Comparison of ENCODE assay signal across 8 mouse cellular contexts in genomic region chr10:14705072-14706066, GRCm38 (mm10). TPM values are rescaled to one million over a fixed set of nuclear protein-coding genes. Genes with fewer than 3 reads are reported as not detected.
DNase-seq lines count a peak whose midpoint lies in the region; ATAC-seq and TF ChIP-seq lines count a peak whose summit lies in the region.

Vta1 (minus strand) TSS chr10:14705560.
Nmbr (plus strand) TSS chr10:14705591.

- H3K4me3 ChIP-seq in bone marrow macrophage, adult 2 months (ENCODE audit: insufficient read depth, low read length), result peak within 1 kb of the TSS; percentile 98
- peak within 1 kb of the TSS; percentile 93 for H3K4me3 ChIP-seq in embryonic fibroblast, embryonic 13.5 days (ENCODE audit: insufficient read depth, low read length)
- H3K4me3 ChIP-seq in kidney, embryonic 14.5 days (ENCODE audit: low read length), result peak within 1 kb of the TSS; percentile 97
- peak within 1 kb of the TSS; percentile 94 for H3K4me3 ChIP-seq in limb, embryonic 15.5 days

- peak; percentile 95 for DNase-seq in A20 (ENCODE audit: low read depth, low spot score)
- DNase-seq in heart, adult 9 months (ENCODE audit: low spot score in 2 of 2), result peak; percentile 96 to 99
- peak; percentile 91 for DNase-seq in monocyte, adult 2 months (ENCODE audit: low read depth in 1 of 2, low spot score in 2 of 2)
- peak; percentile 97 to 98 for DNase-seq in spleen, postnatal 36 days (ENCODE audit: low spot score in 2 of 2)

- H3K36me3 ChIP-seq in kidney, embryonic 14.5 days (ENCODE audit: control insufficient read depth, insufficient read depth, low read length), result no peaks in the 10 kb centered on the region
- no peaks in the 10 kb centered on the region for H3K36me3 ChIP-seq in limb, embryonic 15.5 days

- peak within 1 kb of the TSS; percentile 42 for H3K27ac ChIP-seq in bone marrow macrophage, adult 2 months (ENCODE audit: insufficient read depth, low read depth, low read length)
- no peak within 1 kb of the TSS; the same call in 1 of the 2 replicates for H3K27ac ChIP-seq in embryonic fibroblast, embryonic 13.5 days (ENCODE audit: insufficient read depth, low read length)
- peak within 1 kb of the TSS; percentile 61; the same call in 1 of the 2 replicates for H3K27ac ChIP-seq in kidney, embryonic 14.5 days (ENCODE audit: low read depth, low read length)
- peak within 1 kb of the TSS; percentile 74 for H3K27ac ChIP-seq in limb, embryonic 15.5 days

- no peaks in the 10 kb centered on the region for H3K9me3 ChIP-seq in kidney, embryonic 14.5 days (ENCODE audit: control insufficient read depth, low read length)
- no peaks in the 10 kb centered on the region for H3K9me3 ChIP-seq in limb, embryonic 15.5 days

- peak; percentile 98 for ATAC-seq in kidney, embryonic 14.5 days (ENCODE audit: low FRiP score, low TSS enrichment)
- ATAC-seq in limb, embryonic 15.5 days (ENCODE audit: insufficient number of reproducible peaks, low FRiP score, low TSS enrichment, low read depth), result peak; percentile 92

- no peak for TF ChIP-seq POLR2A in bone marrow macrophage, adult 2 months (IDR thresholded peaks at IDR 0.05; ENCODE audit: borderline replicate concordance, low read depth, low read length)
- peak; percentile 59; the same call in 1 of the 2 replicates for TF ChIP-seq POLR2A in embryonic fibroblast, embryonic 13.5 days (IDR thresholded peaks at IDR 0.05; ENCODE audit: low read depth, low read length)

- TF ChIP-seq CTCF in bone marrow macrophage, adult 2 months (IDR thresholded peaks at IDR 0.05; ENCODE audit: low read depth, low read length), result peak; percentile 86
- TF ChIP-seq CTCF in embryonic fibroblast, embryonic 13.5 days (IDR thresholded peaks at IDR 0.05; ENCODE audit: borderline replicate concordance, insufficient read depth, low read length), result peak; percentile 47; the same call in 1 of the 2 replicates

- peak within 1 kb of the TSS; percentile 84 for H3K9ac ChIP-seq in kidney, embryonic 14.5 days (ENCODE audit: low read depth, low read length)
- H3K9ac ChIP-seq in limb, embryonic 15.5 days, result peak within 1 kb of the TSS; percentile 77

- under 1% methylated on average over 50 of the region's 50 CpGs for WGBS in kidney, embryonic 14.5 days
- WGBS in limb, embryonic 15.5 days, result under 1% methylated on average over 46 of the region's 50 CpGs

- no peaks in the 10 kb centered on the region for H3K27me3 ChIP-seq in kidney, embryonic 14.5 days (ENCODE audit: control insufficient read depth, insufficient read depth, low read length)
- H3K27me3 ChIP-seq in limb, embryonic 15.5 days, result no peaks in the 10 kb centered on the region

- peaks cover 10% of the 10 kb centered on the region for H3K4me1 ChIP-seq in bone marrow macrophage, adult 2 months (ENCODE audit: control insufficient read depth, insufficient read depth, low read length)
- H3K4me1 ChIP-seq in embryonic fibroblast, embryonic 13.5 days (ENCODE audit: control insufficient read depth, insufficient read depth, low read length), result no peaks in the 10 kb centered on the region; the same call in 1 of the 2 replicates
- peaks cover 12% of the 10 kb centered on the region for H3K4me1 ChIP-seq in kidney, embryonic 14.5 days (ENCODE audit: control insufficient read depth, insufficient read depth, low read length)
- H3K4me1 ChIP-seq in limb, embryonic 15.5 days, result peaks cover 13% of the 10 kb centered on the region; the same call in 1 of the 2 replicates

- peak within 1 kb of the TSS; percentile 75 for H3K4me2 ChIP-seq in kidney, embryonic 14.5 days (replicated peaks; ENCODE audit: low read depth, low read length)
- H3K4me2 ChIP-seq in limb, embryonic 15.5 days, result peak within 1 kb of the TSS; percentile 50

RNA-seq across cellular contexts. Expression of gene Vta1, which starts in this region (rescaled TPM):
- polyA plus RNA-seq in bone marrow macrophage, adult 2 months (2012; ENCODE audit: insufficient read depth, insufficient read length, missing spikeins), result 54.2 and 57.3 TPM in 2 replicates
- 78.9 and 79.9 TPM in 2 replicates for polyA plus RNA-seq in embryonic fibroblast, embryonic 13.5 days (2011; ENCODE audit: insufficient read length, low read depth, missing spikeins)
- polyA plus RNA-seq in kidney, embryonic 14.5 days (2014; fragmentation: Nextera tagmentation; extraction: Ambion mirVana), result 118 and 121 TPM in 2 replicates
- 89.8 and 92.3 TPM in 2 replicates for polyA plus RNA-seq in limb, embryonic 15.5 days (2015; fragmentation: Nextera tagmentation; extraction: Ambion mirVana)

RNA-seq across cellular contexts. Expression of gene Nmbr, which starts in this region (rescaled TPM):
- not detected in 2 replicates for polyA plus RNA-seq in bone marrow macrophage, adult 2 months (2012; ENCODE audit: insufficient read depth, insufficient read length, missing spikeins)
- not detected in 2 replicates for polyA plus RNA-seq in embryonic fibroblast, embryonic 13.5 days (2011; ENCODE audit: insufficient read length, low read depth, missing spikeins)
- polyA plus RNA-seq in kidney, embryonic 14.5 days (2014; fragmentation: Nextera tagmentation; extraction: Ambion mirVana), result 0.41 TPM in 1 of 2 replicates, not detected in the other
- not detected in 2 replicates for polyA plus RNA-seq in limb, embryonic 15.5 days (2015; fragmentation: Nextera tagmentation; extraction: Ambion mirVana)
